Mouse (Mus musculus): ENCODE data around the gene Gm1993.
"Not testable (repeated sequence)": the region's sequence is repeated elsewhere in the genome, so short reads cannot be mapped to it uniquely, and the experiment has no call there.

- not testable (repeated sequence) for TF ChIP-seq CTCF, EP300 (IDR thresholded peaks at IDR 0.05)
Measured at GRCm38 (mm10) chrX:25570352-25570751, at the start of gene Gm1993.
